Comparison of ENCODE assay signal across 24 mouse cellular contexts in the genomic region with DNA sequence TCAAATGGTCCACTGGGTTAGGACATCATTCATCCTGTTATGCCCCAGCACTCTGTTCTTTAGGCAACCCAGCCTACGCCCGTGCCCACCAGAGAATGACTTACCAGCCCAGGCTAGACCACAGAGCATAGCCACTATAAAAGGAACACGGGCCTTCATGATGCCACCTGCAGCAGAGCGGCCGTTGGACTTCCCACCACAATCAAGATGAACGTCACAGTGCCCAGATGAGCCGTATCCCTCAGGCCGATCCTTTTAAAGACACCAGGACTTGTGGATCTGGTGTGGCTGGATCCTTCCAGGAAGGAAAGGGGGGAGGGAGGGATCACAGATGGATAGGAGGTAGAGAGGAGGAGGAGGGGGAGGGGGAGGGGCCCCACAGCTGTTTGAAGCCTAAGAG. TPM values are rescaled to one million over a fixed set of nuclear protein-coding genes. Genes with fewer than 3 reads are reported as not detected.
DNase-seq lines count a peak whose midpoint lies in the region; ATAC-seq and TF ChIP-seq lines count a peak whose summit lies in the region.
"Had no signal": no experiment of that assay in that cellular context is flagged by ENCODE, and none has a peak within 500 bp of the region (broad histone marks: within the 10 kb centered on the region; RNA-seq: fewer than 3 reads in every experiment).

Endou (minus strand) TSS at position 229 of the 400 bp plus-strand sequence.

- H3K9me3 ChIP-seq in stomach, postnatal 0 days (ENCODE audit: control insufficient read depth, low read length), result no peaks in the 10 kb centered on the region
- no peaks in the 10 kb centered on the region; the same call in 1 of the 2 replicates for H3K9me3 ChIP-seq in hindbrain, embryonic 12.5 days (replicated peaks)
- H3K9me3 ChIP-seq: heart, embryonic 15.5 days; kidney, embryonic 15.5 days; liver, embryonic 15.5 days; neural tube, embryonic 15.5 days had no signal

- no peak within 1 kb of the TSS; the same call in 1 of the 2 replicates for H3K4me2 ChIP-seq in stomach, postnatal 0 days (replicated peaks; ENCODE audit: low read depth)
- H3K4me2 ChIP-seq in hindbrain, embryonic 12.5 days (replicated peaks), result no peak within 1 kb of the TSS
- H3K4me2 ChIP-seq: heart, embryonic 15.5 days; kidney, embryonic 15.5 days; liver, embryonic 15.5 days; neural tube, embryonic 15.5 days had no signal

- H3K9ac ChIP-seq in stomach, postnatal 0 days (ENCODE audit: low read length), result no peak within 1 kb of the TSS
- H3K9ac ChIP-seq in hindbrain, embryonic 12.5 days, result no peak within 1 kb of the TSS
- H3K9ac ChIP-seq: forebrain, postnatal 0 days; heart, embryonic 15.5 days; kidney, embryonic 15.5 days; liver, embryonic 15.5 days; neural tube, embryonic 15.5 days had no signal

- peak; percentile 24; the same call in 1 of the 2 replicates for ATAC-seq in granulocyte monocyte progenitor cell, adult 5-6 weeks (replicated peaks; ENCODE audit: poor library complexity, severe bottlenecking)
- peak; percentile 38; the same call in 1 of the 2 replicates for ATAC-seq in stomach, postnatal 0 days (ENCODE audit: low FRiP score, low TSS enrichment)
- ATAC-seq in hindbrain, embryonic 12.5 days (ENCODE audit: low FRiP score), result no peak
- ATAC-seq: forebrain, postnatal 0 days; hindbrain, postnatal 0 days; intestine, embryonic 16.5 days; lung, postnatal 0 days; midbrain, embryonic 16.5 days had no signal

- TF ChIP-seq CTCF in layer of hippocampus, adult 2 months (conservative IDR thresholded peaks at IDR 0.05), result no peak
- no peak for TF ChIP-seq CTCF in stomach, postnatal 0 days (IDR thresholded peaks at IDR 0.05; ENCODE audit: low read depth)

- TF ChIP-seq EP300 in stomach, postnatal 0 days (optimal IDR thresholded peaks at IDR 0.05), result no peak

- no peaks in the 10 kb centered on the region for H3K27me3 ChIP-seq in stomach, postnatal 0 days (ENCODE audit: control insufficient read depth, insufficient read depth, low read length)
- H3K27me3 ChIP-seq in hindbrain, embryonic 12.5 days, result no peaks in the 10 kb centered on the region
- H3K27me3 ChIP-seq: heart, embryonic 15.5 days; kidney, embryonic 15.5 days; neural tube, embryonic 15.5 days had no signal

- peak within 1 kb of the TSS; percentile 80 for H3K27ac ChIP-seq in layer of hippocampus, adult 2 months
- H3K27ac ChIP-seq in stomach, postnatal 0 days (replicated peaks), result no peak within 1 kb of the TSS
- H3K27ac ChIP-seq in hindbrain, embryonic 12.5 days, result no peak within 1 kb of the TSS
- H3K27ac ChIP-seq: heart, embryonic 15.5 days; hindbrain, postnatal 0 days; kidney, embryonic 15.5 days; liver, embryonic 15.5 days; macrophage; neural tube, embryonic 15.5 days had no signal

- no peaks in the 10 kb centered on the region for H3K36me3 ChIP-seq in stomach, postnatal 0 days (ENCODE audit: control insufficient read depth, insufficient read depth, low read length)
- no peaks in the 10 kb centered on the region for H3K36me3 ChIP-seq in hindbrain, embryonic 12.5 days
- H3K36me3 ChIP-seq: heart, embryonic 15.5 days; hindbrain, embryonic 10.5 days; kidney, embryonic 15.5 days; liver, embryonic 15.5 days; midbrain, embryonic 10.5 days; neural tube, embryonic 15.5 days had no signal

- H3K4me3 ChIP-seq in layer of hippocampus, adult 2 months, result no peak within 1 kb of the TSS
- no peak within 1 kb of the TSS for H3K4me3 ChIP-seq in stomach, postnatal 0 days (ENCODE audit: low read depth, low read length)
- no peak within 1 kb of the TSS for H3K4me3 ChIP-seq in hindbrain, embryonic 12.5 days
- H3K4me3 ChIP-seq: heart, embryonic 15.5 days; hindbrain, embryonic 10.5 days; kidney, embryonic 15.5 days; liver, embryonic 15.5 days; midbrain, embryonic 10.5 days; myocyte; neural tube, embryonic 15.5 days had no signal

- no peak for DNase-seq in layer of hippocampus, adult 2 months (ENCODE audit: low spot score in 2 of 2)
- no peak for DNase-seq in layer of hippocampus, adult 9-11 months
- no peak for DNase-seq in stomach, postnatal 0 days (ENCODE audit: low spot score)
- peak; percentile 80 for DNase-seq in thymus, postnatal 25 days
- DNase-seq in spleen, postnatal 10 days (ENCODE audit: low spot score in 2 of 2), result no peak
- DNase-seq: cerebellum, adult 11-12 months; forebrain, postnatal 0 days; gastrocnemius, postnatal 36 days had no signal

- WGBS in stomach, postnatal 0 days, result 81% methylated on average over 8 of the region's 8 CpGs
- WGBS in hindbrain, embryonic 12.5 days, result 86% methylated on average over 8 of the region's 8 CpGs

- no peaks in the 10 kb centered on the region for H3K4me1 ChIP-seq in stomach, postnatal 0 days (replicated peaks; ENCODE audit: control insufficient read depth, insufficient read depth)
- no peaks in the 10 kb centered on the region; the same call in 1 of the 2 replicates for H3K4me1 ChIP-seq in hindbrain, embryonic 12.5 days
- H3K4me1 ChIP-seq: liver, embryonic 15.5 days had no signal

RNA-seq across cellular contexts. Expression of gene Endou, which starts in this region (rescaled TPM):
- total RNA-seq in layer of hippocampus, adult 2 months (2021), result under 1 TPM; 0.59 to 0.96 TPM
- 0.53 and 2.8 TPM in 2 replicates for total RNA-seq in granulocyte monocyte progenitor cell, adult 5-6 weeks (2014; fragmentation: Nextera tagmentation)
- total RNA-seq in granulocyte monocyte progenitor cell, adult 5-6 weeks (2017), result 1.7 and 2.2 TPM in 2 replicates
- polyA plus RNA-seq in stomach, postnatal 0 days (2015; fragmentation: Nextera tagmentation; extraction: Ambion mirVana), result 37.0 and 38.3 TPM in 2 replicates
- 0.25 TPM in 2 replicates for polyA plus RNA-seq in hindbrain, embryonic 12.5 days (2016; fragmentation: Nextera tagmentation; extraction: Ambion mirVana)
- polyA plus RNA-seq: embryonic facial prominence, embryonic 11.5 days; forebrain, embryonic 11.5 days had no signal

Comparison
In these comparisons a context has a peak if more than half of its experiments do, and no peak if none do; other contexts are left out.
1. RNA of gene Endou (polyA plus RNA-seq): 37.0 to 38.3 TPM in stomach, postnatal 0 days; 0.25 TPM in hindbrain, embryonic 12.5 days; every median in the first group is over 10 times any median in the second.